Mouse (Mus musculus) forebrain, embryonic 11.5 days (tissue): ENCODE data around the gene Dolk. TPM values are rescaled to one million over a fixed set of nuclear protein-coding genes. Genes with fewer than 3 reads are reported as not detected.

Experiments
- ATAC-seq: fragments of 200-750 bp; cut with Nextera tagmentation; replicated peaks from 2 replicates; pipeline ENCODE4 v1.8.0; 2017; ENCODE audit warnings: moderate TSS enrichment; ENCODE audit not compliant: low FRiP score
- DNase-seq: peaks from one replicate; pipeline ENCODE4 v3.0.0-alpha.2; 2017; ENCODE audit warnings: low spot score
- H3K27ac ChIP-seq: fragments of 300-500 bp; sonication (generic); 2 replicates; pipeline ENCODE4 v1.5.1; 2014; ENCODE audit warnings: low read depth, low read length
- H3K27me3 ChIP-seq: fragments of 300-500 bp; sonication (generic); 2 replicates; pipeline ENCODE4 v1.6.1; 2014; ENCODE audit warnings: mild to moderate bottlenecking, low read length, mixed read lengths; ENCODE audit not compliant: control insufficient read depth, insufficient read depth
- H3K36me3 ChIP-seq: fragments of 300-500 bp; sonication (generic); 2 replicates; pipeline ENCODE4 v1.6.1; 2014; ENCODE audit warnings: mild to moderate bottlenecking, low read length, moderate library complexity, mixed read lengths; ENCODE audit not compliant: control insufficient read depth, insufficient read depth
- H3K4me1 ChIP-seq: fragments of 300-500 bp; sonication (generic); replicated peaks from 2 replicates; pipeline ENCODE4 v1.6.1; 2014; ENCODE audit warnings: low read length, mixed read lengths; ENCODE audit not compliant: control insufficient read depth, insufficient read depth
- H3K4me2 ChIP-seq: fragments of 300-500 bp; sonication (generic); 2 replicates; pipeline ENCODE4 v1.6.1; 2014; ENCODE audit warnings: low read depth, mild to moderate bottlenecking, low read length, moderate library complexity, mixed read lengths; ENCODE audit not compliant: severe bottlenecking
- H3K4me3 ChIP-seq: fragments of 300-500 bp; sonication (generic); 2 replicates; pipeline ENCODE4 v1.5.1; 2014; ENCODE audit warnings: low read depth, low read length
- H3K9ac ChIP-seq: fragments of 300-500 bp; sonication (generic); 2 replicates; pipeline ENCODE4 v1.6.1; 2014; ENCODE audit warnings: low read length
- H3K9me3 ChIP-seq: fragments of 300-500 bp; sonication (generic); 2 replicates; pipeline ENCODE4 v1.6.1; 2016; ENCODE audit warnings: low read length, mixed read lengths; ENCODE audit not compliant: control insufficient read depth
- WGBS: fragments of 180-500 bp; shearing (Covaris S2); extraction: QIAGEN DNeasy Blood & Tissue Kit; methylation state at CpG from one replicate; pipeline ENCODE4 v1.1.7; 2014; 5-methylcytosine and 5-hydroxymethylcytosine counted together
- polyA plus RNA-seq: library from polyadenylated mRNA; unstranded; fragments of >200 nt; fragmentation: Nextera tagmentation; extraction: Ambion mirVana; gene quantifications from 2 replicates; pipeline ENCODE4 v1.2.1, GENCODE M21; 2014

Gene Dolk
- polyA plus RNA-seq, 1 experiment from 2014 or later = 26.3 TPM

DNA sequence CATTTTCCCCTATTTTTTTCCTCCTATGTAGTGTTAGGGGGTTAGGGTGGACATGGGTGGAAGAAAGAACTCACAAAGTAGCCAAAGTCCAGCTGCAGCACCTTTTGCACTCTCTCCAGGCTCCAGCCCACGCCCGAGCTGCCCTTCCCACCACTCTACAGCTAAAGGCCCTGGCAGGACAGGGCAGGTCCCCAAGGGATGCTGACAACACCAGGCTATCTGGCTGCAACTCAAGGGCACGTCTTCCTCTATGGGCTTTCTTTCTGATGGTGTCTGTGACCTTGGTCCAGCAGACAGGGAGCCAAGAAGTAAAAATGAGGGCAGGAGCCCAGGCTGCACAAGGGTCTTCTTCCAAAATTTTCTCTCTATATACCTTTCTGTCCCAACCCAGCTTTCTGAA lies 4.5 kb downstream of the Dolk start:
- H3K27ac ChIP-seq = no peak overlapping the region
- H3K9me3 ChIP-seq = no peaks in the 10 kb centered on the region
- H3K4me1 ChIP-seq = peaks cover 4% of the 10 kb centered on the region; the same call in 1 of the 2 replicates
- DNase-seq (no peak), ATAC-seq (no peak)
- H3K4me2 ChIP-seq = no peak overlapping the region
- H3K4me3 ChIP-seq = no peak overlapping the region
- H3K36me3 ChIP-seq = no peaks in the 10 kb centered on the region
- H3K27me3 ChIP-seq = no peaks in the 10 kb centered on the region
- no peak overlapping the region for H3K9ac ChIP-seq
- WGBS = 76% methylated on average over 3 of the region's 3 CpGs

GRCm38 (mm10) chr2:30280743-30281142 lies 5.4 kb downstream of the Dolk start, which contains the start of gene Gm28038:
Gene Gm28038, plus strand, starts transcription at chr2:30281043.
- Histone ChIP-seq H3K36me3 (no peaks in the 10 kb centered on the region), H3K9me3 (no peaks in the 10 kb centered on the region), H3K4me2 (no peak within 1 kb of the TSS), H3K27ac (no peak within 1 kb of the TSS), H3K4me1 (peaks cover 4% of the 10 kb centered on the region; the same call in 1 of the 2 replicates), H3K9ac (no peak within 1 kb of the TSS), H3K4me3 (no peak within 1 kb of the TSS), H3K27me3 (no peaks in the 10 kb centered on the region)
- DNase-seq (no peak), ATAC-seq (no peak)
- WGBS = 89% methylated on average over 11 of the region's 11 CpGs

GRCm38 (mm10) chr2:30270134-30270533 lies 16.0 kb downstream of the Dolk start:
- H3K4me1 ChIP-seq = peaks cover 5% of the 10 kb centered on the region; the same call in 1 of the 2 replicates
- H3K4me3 ChIP-seq = no peak overlapping the region
- no peak overlapping the region for H3K27ac ChIP-seq
- H3K9ac ChIP-seq = no peak overlapping the region
- H3K9me3 ChIP-seq = no peaks in the 10 kb centered on the region
- H3K36me3 ChIP-seq = no peaks in the 10 kb centered on the region
- no peaks in the 10 kb centered on the region for H3K27me3 ChIP-seq
- WGBS = 66% methylated on average over 1 of the region's 1 CpGs
- peak; percentile 58; the same call in 1 of the 2 replicates for ATAC-seq
- no peak for DNase-seq
- H3K4me2 ChIP-seq = no peak overlapping the region

DNA sequence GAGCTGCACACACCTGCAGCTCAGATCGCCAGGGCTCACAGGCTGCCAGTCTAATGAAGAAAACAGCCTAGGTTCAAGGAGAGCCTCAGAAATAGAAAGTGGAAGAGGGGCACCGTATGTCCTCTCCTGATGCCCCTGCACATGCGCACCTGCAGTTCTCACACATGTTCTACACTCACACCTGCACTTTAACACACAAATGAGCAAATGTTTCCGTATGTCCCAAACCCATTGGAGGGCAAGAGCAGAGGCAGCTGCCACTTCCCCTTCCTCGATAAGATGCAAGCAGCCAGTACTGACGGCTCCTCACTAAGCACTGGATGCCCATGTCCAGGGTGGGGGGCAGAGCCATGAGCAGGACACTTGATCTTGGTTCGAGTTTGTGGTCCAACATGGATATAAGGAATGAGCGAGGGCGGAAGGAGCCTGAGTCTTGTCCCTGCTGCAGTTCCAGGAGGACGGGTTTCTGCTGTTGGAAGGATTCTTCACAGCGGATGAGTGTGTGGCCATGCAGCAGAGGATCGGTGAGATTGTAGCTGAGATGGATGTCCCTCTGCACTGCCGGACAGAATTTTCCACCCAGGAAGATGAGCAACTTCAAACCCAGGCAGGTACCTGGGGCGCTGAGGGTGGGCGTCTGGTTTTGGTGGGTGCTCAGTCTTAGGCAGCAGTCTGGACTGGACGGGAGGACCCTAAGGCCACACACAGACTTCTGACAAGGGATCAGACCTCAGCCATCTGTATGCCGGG lies 16.7 kb downstream of the Dolk start:
- Histone ChIP-seq H3K36me3 (no peaks in the 10 kb centered on the region), H3K27me3 (no peaks in the 10 kb centered on the region), H3K4me2 (no peak overlapping the region), H3K4me3 (no peak overlapping the region), H3K9ac (no peak overlapping the region), H3K27ac (no peak overlapping the region), H3K4me1 (peaks cover 5% of the 10 kb centered on the region; the same call in 1 of the 2 replicates), H3K9me3 (no peaks in the 10 kb centered on the region)
- WGBS = 90% methylated on average over 17 of the region's 17 CpGs
- no peak for ATAC-seq
- DNase-seq = no peak

DNA sequence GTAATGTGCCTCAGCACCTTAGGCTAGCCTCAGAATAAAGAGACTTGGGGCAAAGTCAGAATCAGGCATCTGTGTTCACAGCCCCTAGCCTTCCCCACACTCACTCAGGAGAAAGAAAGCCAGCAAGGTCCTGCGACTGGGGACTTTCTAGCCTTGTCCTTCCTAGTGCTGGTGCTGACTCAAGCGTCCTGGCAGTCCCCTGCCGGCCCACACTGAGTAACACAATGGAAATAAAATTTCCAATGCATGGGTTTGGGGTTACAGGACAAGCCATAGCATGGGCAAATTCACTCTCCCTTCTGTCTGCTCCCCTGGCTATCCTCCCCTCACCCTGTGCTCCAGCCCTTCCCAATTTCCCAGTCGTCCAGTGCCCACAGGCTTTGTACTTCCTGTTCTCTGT lies 17.8 kb downstream of the Dolk start:
- H3K27ac ChIP-seq = no peak overlapping the region
- no peaks in the 10 kb centered on the region for H3K9me3 ChIP-seq
- H3K27me3 ChIP-seq = no peaks in the 10 kb centered on the region
- WGBS = 67% methylated on average over 4 of the region's 4 CpGs
- DNase-seq = no peak
- peaks cover 1% of the 10 kb centered on the region; the same call in 1 of the 2 replicates for H3K36me3 ChIP-seq
- H3K4me1 ChIP-seq = peaks cover 5% of the 10 kb centered on the region; the same call in 1 of the 2 replicates
- H3K4me3 ChIP-seq = no peak overlapping the region
- no peak overlapping the region for H3K9ac ChIP-seq
- ATAC-seq = no peak
- H3K4me2 ChIP-seq = no peak overlapping the region

GRCm38 (mm10) chr2:30267466-30267865 lies 18.7 kb downstream of the Dolk start:
- H3K4me3 ChIP-seq = no peak overlapping the region
- H3K9ac ChIP-seq = no peak overlapping the region
- WGBS = 98% methylated on average over 2 of the region's 2 CpGs

GRCm38 (mm10) chr2:30266392-30266941 lies 19.7 kb downstream of the Dolk start:
- Histone ChIP-seq H3K9ac (no peak overlapping the region), H3K9me3 (no peaks in the 10 kb centered on the region), H3K4me3 (no peak overlapping the region), H3K36me3 (peaks cover 9% of the 10 kb centered on the region; the same call in 1 of the 2 replicates), H3K27ac (peak overlapping the region; percentile 62), H3K4me2 (no peak overlapping the region), H3K4me1 (peaks cover 5% of the 10 kb centered on the region; the same call in 1 of the 2 replicates), H3K27me3 (no peaks in the 10 kb centered on the region)
- DNase-seq (peak; percentile 65), ATAC-seq (no peak)
- WGBS = 12% methylated on average over 4 of the region's 4 CpGs

More at GRCm38 (mm10) chr2:30267466-30267865, 18.7 kb downstream of the Dolk start:
- H3K9me3 ChIP-seq = no peaks in the 10 kb centered on the region
- H3K36me3 ChIP-seq = peaks cover 3% of the 10 kb centered on the region; the same call in 1 of the 2 replicates
- ATAC-seq (no peak), DNase-seq (no peak)
- no peak overlapping the region for H3K4me2 ChIP-seq
- no peaks in the 10 kb centered on the region for H3K27me3 ChIP-seq
- no peak overlapping the region for H3K27ac ChIP-seq
- peaks cover 5% of the 10 kb centered on the region; the same call in 1 of the 2 replicates for H3K4me1 ChIP-seq

DNA sequence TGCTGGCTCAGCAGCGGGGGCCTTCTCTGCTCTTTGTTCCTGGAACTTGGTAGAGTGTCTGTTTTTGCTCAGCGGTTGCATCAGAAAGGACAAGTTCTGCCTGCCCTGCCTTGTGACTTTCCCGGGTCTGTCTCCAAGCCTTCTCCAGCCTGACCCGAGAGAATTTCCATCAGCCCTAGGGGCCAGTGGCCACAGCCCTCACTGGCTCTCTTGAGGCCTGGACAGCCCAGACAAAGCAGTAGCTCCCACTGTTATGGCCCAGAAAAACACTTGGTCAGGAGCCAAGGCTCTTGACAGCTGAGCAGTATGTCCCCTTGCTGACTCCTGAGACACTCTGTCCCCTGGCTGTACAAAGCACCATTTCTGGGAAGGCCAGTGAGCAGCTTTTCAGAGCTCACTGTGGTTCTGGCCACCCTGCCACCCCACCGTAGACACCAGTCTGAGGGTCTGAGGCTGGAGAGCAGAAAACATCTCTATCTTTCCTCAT lies 20.3 kb downstream of the Dolk start, which contains the start of gene Phyhd1:
Gene Phyhd1 (plus strand): TSS at position 437 of the 487 bp plus-strand sequence.
- peaks cover 5% of the 10 kb centered on the region; the same call in 1 of the 2 replicates for H3K4me1 ChIP-seq
- peaks cover 9% of the 10 kb centered on the region; the same call in 1 of the 2 replicates for H3K36me3 ChIP-seq
- no peaks in the 10 kb centered on the region for H3K9me3 ChIP-seq
- peak within 1 kb of the TSS; percentile 12; the same call in 1 of the 2 replicates for H3K9ac ChIP-seq
- 42% methylated on average over 5 of the region's 5 CpGs for WGBS
- no peak within 1 kb of the TSS for H3K4me2 ChIP-seq
- no peaks in the 10 kb centered on the region for H3K27me3 ChIP-seq
- peak within 1 kb of the TSS; percentile 62 for H3K27ac ChIP-seq
- ATAC-seq (no peak), DNase-seq (no peak)
- H3K4me3 ChIP-seq = no peak within 1 kb of the TSS
